Mouse (Mus musculus): ENCODE data around the gene Pik3cg. TPM values are rescaled to one million over a fixed set of nuclear protein-coding genes. Genes with fewer than 3 reads are reported as not detected.

Pik3cg gene
- polyA plus RNA-seq, 1 experiment from 2014 or later: 1.7 TPM

- no peak overlapping the region for H3K4me3 ChIP-seq (replicated peaks)
- no peak overlapping the region for H3K4me2 ChIP-seq
- H3K4me1 ChIP-seq (replicated peaks): no peaks in the 10 kb centered on the region
- WGBS: 61% methylated on average over 5 of the region's 5 CpGs
- no peak overlapping the region for H3K27ac ChIP-seq
- H3K9ac ChIP-seq (replicated peaks): no peak overlapping the region
- H3K36me3 ChIP-seq: no peaks in the 10 kb centered on the region
- peaks cover 4% of the 10 kb centered on the region; the same call in 1 of the 2 replicates for H3K27me3 ChIP-seq
- no peak for ATAC-seq (ENCODE audit: insufficient number of reproducible peaks, insufficient read depth, low FRiP score, low TSS enrichment, low read depth)
- no peaks in the 10 kb centered on the region for H3K9me3 ChIP-seq
Observed at GRCm38 (mm10) chr12:32143782-32144181, 64.7 kb downstream of the Pik3cg start.

- Histone ChIP-seq H3K27me3 (peaks cover 4% of the 10 kb centered on the region; the same call in 1 of the 2 replicates), H3K27ac (no peak overlapping the region), H3K4me1 (replicated peaks) (0 out of 2 replicates have a peak, but pooled peaks cover 3% of the 10 kb centered on the region), H3K4me3 (replicated peaks) (no peak overlapping the region), H3K9me3 (no peaks in the 10 kb centered on the region), H3K9ac (replicated peaks) (no peak overlapping the region), H3K36me3 (no peaks in the 10 kb centered on the region), H3K4me2 (no peak overlapping the region)
- ATAC-seq (ENCODE audit: insufficient number of reproducible peaks, insufficient read depth, low FRiP score, low TSS enrichment, low read depth): no peak
- WGBS: 82% methylated on average over 4 of the region's 4 CpGs
Observed at GRCm38 (mm10) chr12:32143151-32143550, 65.3 kb downstream of the Pik3cg start.

DNA sequence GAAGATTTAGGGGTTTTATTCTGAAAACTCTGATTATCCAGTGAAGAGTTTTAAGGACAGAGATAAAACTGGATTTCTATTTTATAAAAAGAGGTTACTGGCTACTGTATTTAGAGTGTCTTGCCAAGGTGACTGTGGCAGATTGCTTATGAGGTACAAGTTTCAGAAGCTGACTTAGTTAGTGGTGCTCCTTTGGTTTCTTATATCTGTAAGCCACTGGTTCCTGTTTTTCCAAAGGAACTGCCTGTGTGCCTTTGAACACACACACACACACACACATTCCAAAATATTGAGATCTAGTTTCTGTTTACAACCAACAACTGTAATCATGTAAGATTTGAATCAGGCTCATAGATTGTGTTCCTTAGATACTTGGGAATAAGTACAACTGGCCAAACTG lies 66.7 kb downstream of the Pik3cg start:
- Histone ChIP-seq H3K27ac (no peak overlapping the region), H3K9me3 (no peaks in the 10 kb centered on the region), H3K9ac (replicated peaks) (no peak overlapping the region), H3K27me3 (peaks cover 4% of the 10 kb centered on the region; the same call in 1 of the 2 replicates), H3K36me3 (no peaks in the 10 kb centered on the region), H3K4me1 (replicated peaks) (0 out of 2 replicates have a peak, but pooled peaks cover 3% of the 10 kb centered on the region), H3K4me2 (no peak overlapping the region), H3K4me3 (replicated peaks) (no peak overlapping the region)
- ATAC-seq (ENCODE audit: insufficient number of reproducible peaks, insufficient read depth, low FRiP score, low TSS enrichment, low read depth): no peak

GRCm38 (mm10) chr12:32138831-32139230 lies 69.6 kb downstream of the Pik3cg start:
- no peaks in the 10 kb centered on the region for H3K36me3 ChIP-seq
- no peaks in the 10 kb centered on the region for H3K27me3 ChIP-seq
- no peak overlapping the region for H3K4me2 ChIP-seq
- 0 out of 2 replicates have a peak, but pooled peaks cover 3% of the 10 kb centered on the region for H3K4me1 ChIP-seq (replicated peaks)
- H3K27ac ChIP-seq: no peak overlapping the region
- no peak overlapping the region for H3K4me3 ChIP-seq (replicated peaks)
- no peak overlapping the region for H3K9ac ChIP-seq (replicated peaks)
- no peaks in the 10 kb centered on the region for H3K9me3 ChIP-seq
- no peak for ATAC-seq (ENCODE audit: insufficient number of reproducible peaks, insufficient read depth, low FRiP score, low TSS enrichment, low read depth)
- WGBS: 88% methylated on average over 5 of the region's 5 CpGs

DNA sequence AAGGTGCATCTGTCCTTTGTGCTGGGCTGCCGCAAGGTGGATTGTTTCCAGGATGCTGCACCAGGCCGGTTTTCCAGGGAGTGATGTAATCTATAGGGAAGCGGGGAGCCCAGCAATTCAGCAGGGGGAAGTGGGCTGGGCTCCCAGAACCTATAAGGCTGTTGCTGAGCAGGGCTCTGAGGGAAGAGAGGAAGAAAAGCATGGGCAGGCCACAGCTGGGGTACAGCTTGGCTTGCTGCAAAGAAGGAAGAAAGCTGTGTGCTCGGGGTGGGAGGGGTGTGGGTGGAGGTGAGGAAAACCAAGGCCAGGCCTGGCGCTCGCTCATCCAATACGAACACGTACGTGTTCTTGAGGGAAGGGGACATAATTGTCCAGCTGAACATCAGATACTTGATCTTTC lies 70.1 kb downstream of the Pik3cg start:
- Histone ChIP-seq H3K9ac (replicated peaks) (no peak overlapping the region), H3K4me2 (no peak overlapping the region), H3K36me3 (no peaks in the 10 kb centered on the region), H3K27me3 (no peaks in the 10 kb centered on the region), H3K4me3 (replicated peaks) (no peak overlapping the region), H3K9me3 (no peaks in the 10 kb centered on the region), H3K27ac (no peak overlapping the region), H3K4me1 (replicated peaks) (0 out of 2 replicates have a peak, but pooled peaks cover 3% of the 10 kb centered on the region)
- WGBS: 76% methylated on average over 9 of the region's 9 CpGs
- ATAC-seq (ENCODE audit: insufficient number of reproducible peaks, insufficient read depth, low FRiP score, low TSS enrichment, low read depth): no peak

GRCm38 (mm10) chr12:32137542-32137941 lies 70.9 kb downstream of the Pik3cg start:
- WGBS: 67% methylated on average over 2 of the region's 2 CpGs
- H3K9me3 ChIP-seq: no peaks in the 10 kb centered on the region
- peaks cover 11% of the 10 kb centered on the region for H3K4me1 ChIP-seq (replicated peaks)
- H3K27me3 ChIP-seq: no peaks in the 10 kb centered on the region
- no peak overlapping the region for H3K9ac ChIP-seq (replicated peaks)
- ATAC-seq (ENCODE audit: insufficient number of reproducible peaks, insufficient read depth, low FRiP score, low TSS enrichment, low read depth): no peak
- H3K36me3 ChIP-seq: no peaks in the 10 kb centered on the region
- H3K4me3 ChIP-seq (replicated peaks): no peak overlapping the region
- H3K27ac ChIP-seq: no peak overlapping the region
- H3K4me2 ChIP-seq: no peak overlapping the region

DNA sequence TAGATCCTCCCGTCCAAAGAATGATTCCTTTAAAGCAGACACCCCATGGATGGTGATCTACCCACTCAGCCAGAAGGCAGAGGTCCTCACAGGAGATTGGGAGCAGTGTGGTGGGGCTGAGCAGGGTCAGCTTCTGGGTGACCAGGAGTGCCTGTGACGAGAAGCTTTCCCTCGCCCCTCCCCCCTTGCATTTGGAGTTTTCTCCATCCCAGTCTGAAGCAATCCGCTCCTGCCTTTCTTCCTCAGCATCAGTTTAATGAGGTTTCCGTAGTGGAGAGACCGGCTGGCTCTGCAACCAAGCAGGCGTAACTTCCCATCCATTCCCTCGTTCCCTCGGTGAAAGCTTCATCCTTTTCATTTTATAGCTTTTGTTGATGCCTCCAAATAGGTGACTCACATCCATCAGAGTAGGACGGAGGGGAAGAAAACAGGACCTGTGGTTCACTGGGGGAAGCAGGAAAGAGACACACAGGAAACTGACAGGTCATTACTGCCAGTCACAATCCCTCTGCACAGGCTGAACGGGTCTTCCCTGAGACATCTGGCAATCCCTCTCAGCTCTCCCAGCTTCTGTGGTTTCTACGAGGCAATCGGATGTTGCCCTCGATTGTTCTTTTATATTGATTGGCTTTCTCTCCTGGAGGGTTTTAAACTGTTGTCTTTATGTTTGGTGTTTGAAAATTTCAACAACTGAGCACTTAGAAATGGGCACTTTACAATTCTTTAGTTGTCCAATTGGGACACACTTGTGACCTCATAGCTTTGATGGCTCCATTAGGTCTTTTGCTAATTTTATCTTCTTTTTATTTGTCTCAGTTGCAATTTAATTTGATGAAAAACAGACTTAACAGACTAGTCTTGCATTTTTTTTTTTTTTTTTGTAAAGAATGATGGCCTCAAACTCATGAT lies 80.6 kb downstream of the Pik3cg start:
- no peak overlapping the region for H3K9ac ChIP-seq (replicated peaks)
- H3K4me2 ChIP-seq: peak overlapping the region; percentile 41
- no peak for ATAC-seq (ENCODE audit: insufficient number of reproducible peaks, insufficient read depth, low FRiP score, low TSS enrichment, low read depth)
- WGBS: 14% methylated on average over 14 of the region's 14 CpGs
- H3K9me3 ChIP-seq: no peaks in the 10 kb centered on the region
- H3K27ac ChIP-seq: no peak overlapping the region
- H3K27me3 ChIP-seq: 0 out of 2 replicates have a peak, but pooled peaks cover 2% of the 10 kb centered on the region
- peaks cover 16% of the 10 kb centered on the region for H3K4me1 ChIP-seq (replicated peaks)
- no peaks in the 10 kb centered on the region for H3K36me3 ChIP-seq
- H3K4me3 ChIP-seq (replicated peaks): no peak overlapping the region

DNA sequence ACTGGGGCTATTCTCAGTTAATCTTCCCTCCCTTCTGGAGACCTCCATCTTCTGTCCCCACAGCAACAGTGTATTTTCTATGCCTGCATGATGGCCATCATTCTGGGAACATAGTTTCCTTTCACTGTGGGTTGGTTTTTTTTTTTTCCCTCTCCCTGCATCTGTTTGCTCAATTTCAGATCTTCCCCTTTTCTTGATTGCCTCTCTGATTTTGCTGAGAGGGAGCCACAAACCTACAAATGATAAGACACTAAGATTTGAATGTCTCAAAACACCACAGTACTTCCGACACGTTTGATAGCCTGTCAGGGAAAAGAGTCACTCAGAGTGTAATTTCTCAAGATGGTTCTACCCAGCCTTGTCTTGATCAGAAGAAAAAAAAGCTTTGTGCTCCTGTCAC lies 81.3 kb downstream of the Pik3cg start:
- peak overlapping the region; percentile 41 for H3K4me2 ChIP-seq
- WGBS: 62% methylated on average over 2 of the region's 2 CpGs
- ATAC-seq (ENCODE audit: insufficient number of reproducible peaks, insufficient read depth, low FRiP score, low TSS enrichment, low read depth): no peak
- H3K4me3 ChIP-seq (replicated peaks): no peak overlapping the region
- no peak overlapping the region for H3K9ac ChIP-seq (replicated peaks)
- peaks cover 10% of the 10 kb centered on the region for H3K4me1 ChIP-seq (replicated peaks)
- 0 out of 2 replicates have a peak, but pooled peaks cover 2% of the 10 kb centered on the region for H3K27me3 ChIP-seq
- H3K36me3 ChIP-seq: no peaks in the 10 kb centered on the region
- no peaks in the 10 kb centered on the region for H3K9me3 ChIP-seq
- H3K27ac ChIP-seq: no peak overlapping the region

DNA sequence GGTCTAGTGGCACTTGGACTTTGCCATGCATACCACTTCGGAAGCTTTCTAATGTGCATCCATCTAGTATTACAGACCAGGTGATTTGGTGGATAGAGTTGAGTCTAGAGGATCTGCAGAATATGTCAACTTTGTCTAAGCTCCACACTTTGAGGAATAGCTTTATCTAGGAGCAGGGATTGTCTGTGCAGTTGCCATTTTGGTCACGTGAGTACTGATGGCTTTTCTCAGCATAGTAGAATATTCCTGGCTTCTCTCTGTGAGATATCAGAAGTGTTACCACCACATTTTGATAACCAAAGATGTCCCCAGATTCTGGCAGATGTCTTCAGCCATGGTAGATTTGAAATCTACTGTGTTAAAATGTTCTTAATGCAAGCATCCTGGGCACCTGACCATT lies 84.0 kb downstream of the Pik3cg start:
- no peak for ATAC-seq (ENCODE audit: insufficient number of reproducible peaks, insufficient read depth, low FRiP score, low TSS enrichment, low read depth)
- Histone ChIP-seq H3K4me1 (replicated peaks) (peaks cover 7% of the 10 kb centered on the region), H3K4me3 (replicated peaks) (no peak overlapping the region), H3K9me3 (no peaks in the 10 kb centered on the region), H3K9ac (replicated peaks) (no peak overlapping the region), H3K27me3 (no peaks in the 10 kb centered on the region), H3K36me3 (no peaks in the 10 kb centered on the region), H3K4me2 (no peak overlapping the region), H3K27ac (no peak overlapping the region)
- 91% methylated on average over 2 of the region's 2 CpGs for WGBS

DNA sequence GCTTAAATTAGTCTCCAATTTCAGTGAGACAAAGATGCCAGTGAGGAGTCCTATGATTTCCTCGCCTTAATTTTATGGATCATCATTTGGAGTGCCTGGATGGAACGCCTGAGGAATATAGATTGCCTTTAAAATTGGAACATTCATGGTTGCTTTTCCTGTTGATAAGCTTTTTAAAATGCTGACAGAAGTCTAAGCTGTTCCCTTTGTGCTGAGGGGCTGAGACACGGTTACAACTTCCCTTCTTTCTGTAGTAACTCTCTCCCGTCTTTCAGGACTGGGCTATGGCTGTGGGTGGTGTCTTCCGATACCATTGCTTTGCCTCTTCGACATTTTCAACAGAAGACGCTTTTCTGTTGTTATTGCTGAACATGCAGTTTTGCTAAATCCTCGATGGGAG lies 84.4 kb downstream of the Pik3cg start:
- Histone ChIP-seq H3K9ac (replicated peaks) (no peak overlapping the region), H3K4me1 (replicated peaks) (peaks cover 7% of the 10 kb centered on the region), H3K4me3 (replicated peaks) (no peak overlapping the region), H3K9me3 (no peaks in the 10 kb centered on the region), H3K4me2 (no peak overlapping the region), H3K27ac (no peak overlapping the region), H3K27me3 (no peaks in the 10 kb centered on the region), H3K36me3 (no peaks in the 10 kb centered on the region)
- 86% methylated on average over 8 of the region's 8 CpGs for WGBS
- no peak for ATAC-seq (ENCODE audit: insufficient number of reproducible peaks, insufficient read depth, low FRiP score, low TSS enrichment, low read depth)

- no peaks in the 10 kb centered on the region for H3K36me3 ChIP-seq
- no peak for ATAC-seq (ENCODE audit: insufficient number of reproducible peaks, insufficient read depth, low FRiP score, low TSS enrichment, low read depth)
- no peaks in the 10 kb centered on the region for H3K27me3 ChIP-seq
- no peak overlapping the region for H3K4me2 ChIP-seq
- no peak overlapping the region for H3K9ac ChIP-seq (replicated peaks)
- 76% methylated on average over 5 of the region's 5 CpGs for WGBS
- H3K4me3 ChIP-seq (replicated peaks): no peak overlapping the region
- H3K4me1 ChIP-seq (replicated peaks): peaks cover 7% of the 10 kb centered on the region
- no peaks in the 10 kb centered on the region for H3K9me3 ChIP-seq
- H3K27ac ChIP-seq: no peak overlapping the region
Observed at GRCm38 (mm10) chr12:32123559-32123958, 84.9 kb downstream of the Pik3cg start.

Measured in limb, embryonic 12.5 days (tissue).